Mouse (Mus musculus): ENCODE results near the gene Gm49405.
A peak's percentile ranks its signal among the peaks of the same experiment; 100 is the strongest.

The Gm49405 gene

DNA sequence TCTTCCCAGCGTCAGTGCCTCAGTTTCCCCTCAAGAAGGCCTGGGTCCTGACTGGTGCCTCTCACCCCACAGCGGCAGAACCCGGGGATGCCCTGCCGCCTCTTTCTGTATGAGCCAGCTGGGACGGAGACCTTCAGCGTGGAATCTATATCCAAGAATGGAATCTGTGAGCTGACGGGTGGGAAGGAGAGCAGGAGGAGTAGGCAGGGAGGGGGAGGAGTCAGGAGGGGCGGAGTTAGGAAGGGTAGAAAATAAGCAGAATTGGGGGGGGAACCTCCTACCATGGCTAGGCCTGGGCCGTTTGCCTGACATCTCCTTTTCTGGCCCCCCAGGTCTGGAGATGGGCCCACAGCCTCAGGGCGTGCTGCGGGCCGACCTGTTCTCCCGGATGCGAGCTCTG lies 12.4 kb upstream of the Gm49405 start:
- peak; percentile 58 for DNase-seq

DNA sequence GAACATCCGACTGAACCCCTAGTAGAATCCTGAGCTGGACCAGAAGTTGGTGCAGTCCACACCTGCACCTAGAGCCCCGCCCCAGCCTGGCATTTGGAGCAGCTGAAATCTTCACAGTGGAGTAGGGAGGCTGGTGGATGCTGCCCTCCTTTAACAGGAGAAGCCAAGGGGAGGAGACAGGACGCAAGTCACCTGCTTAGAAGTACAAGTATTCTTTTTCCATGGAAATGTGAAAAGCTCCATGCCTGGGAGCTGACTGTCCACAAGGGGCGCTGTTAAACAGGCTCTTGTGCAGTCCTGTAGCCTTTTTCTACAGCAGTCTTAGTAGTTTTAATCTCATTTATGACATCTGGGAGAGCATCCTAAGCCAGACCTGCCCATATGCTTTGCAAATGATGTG lies 11.7 kb upstream of the Gm49405 start:
- peak; percentile 65 for DNase-seq

DNA sequence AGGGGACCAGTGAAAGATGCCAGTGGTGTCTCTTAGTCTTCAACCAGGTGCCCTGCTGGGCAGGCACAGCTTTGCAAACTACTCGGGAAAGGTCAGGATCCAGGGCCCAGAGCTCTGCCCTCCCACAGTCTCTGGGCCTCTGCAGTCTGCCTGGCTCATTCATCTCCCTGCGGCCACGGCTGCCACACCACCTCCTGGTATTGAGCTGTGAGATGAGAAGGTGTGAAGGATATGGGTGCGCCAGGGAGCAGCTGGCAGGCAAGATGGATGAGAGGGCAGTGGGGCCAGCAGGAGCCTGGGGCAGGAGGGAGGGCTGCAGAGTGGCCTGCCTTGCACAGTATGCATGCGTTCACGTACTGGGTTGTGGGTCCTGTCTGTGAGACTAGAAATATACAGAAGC lies 9.6 kb upstream of the Gm49405 start:
- no peak for DNase-seq

DNA sequence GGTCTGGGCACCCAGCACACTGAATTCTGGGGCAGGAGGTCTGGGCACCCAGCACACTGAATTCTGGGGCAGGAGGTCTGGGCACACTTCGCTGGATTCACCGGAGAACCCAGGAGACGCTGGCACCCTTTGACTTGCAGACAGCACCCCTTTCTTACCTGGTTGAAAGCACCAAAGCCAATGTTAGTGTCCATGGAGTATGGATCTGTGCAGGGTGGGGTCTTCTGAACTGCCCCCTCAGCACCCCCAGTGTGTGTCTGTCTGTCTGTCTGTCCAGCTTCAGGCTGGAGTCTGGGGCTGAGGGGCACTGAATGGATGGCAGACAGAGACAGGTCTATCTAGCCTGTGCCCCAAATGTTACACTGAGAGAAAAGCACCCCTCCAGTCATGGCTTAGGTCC lies 8.9 kb upstream of the Gm49405 start:
- DNase-seq: peak; percentile 64

- DNase-seq: peak; percentile 65
Observed at GRCm38 (mm10) chr19:3991966-3992365, 8.5 kb upstream of the Gm49405 start.

GRCm38 (mm10) chr19:3992416-3992815 lies 8.0 kb upstream of the Gm49405 start, which contains the start of gene Tbx10:
Tbx10 (plus strand) TSS chr19:3992752.
- DNase-seq: peak; percentile 62

GRCm38 (mm10) chr19:3994932-3995331 lies 5.5 kb upstream of the Gm49405 start:
- peak; percentile 65 for DNase-seq

- DNase-seq: no peak
Observed at GRCm38 (mm10) chr19:3995505-3995904, 4.9 kb upstream of the Gm49405 start.

- no peak for DNase-seq
Observed at GRCm38 (mm10) chr19:3996106-3996505, 4.3 kb upstream of the Gm49405 start.

- DNase-seq: peak; percentile 74
Observed at GRCm38 (mm10) chr19:3996747-3997146, 3.7 kb upstream of the Gm49405 start.

DNA sequence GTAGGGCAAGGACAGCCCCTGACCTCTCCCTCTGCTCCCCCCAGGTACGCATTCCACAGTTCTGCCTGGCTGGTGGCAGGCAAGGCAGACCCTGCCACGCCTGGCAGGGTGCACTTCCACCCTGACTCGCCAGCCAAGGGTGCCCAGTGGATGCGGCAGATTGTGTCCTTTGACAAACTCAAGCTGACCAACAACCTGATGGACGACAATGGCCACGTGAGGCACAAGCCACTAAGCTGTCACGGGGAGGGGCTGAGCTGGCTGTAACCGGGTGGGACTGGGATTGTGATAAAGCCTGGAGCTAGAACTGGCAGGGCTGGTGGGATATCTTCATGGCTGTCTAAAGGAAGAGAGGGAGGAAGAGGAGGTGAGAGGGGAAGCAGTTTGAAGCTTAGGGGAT lies 3.2 kb upstream of the Gm49405 start:
- no peak for DNase-seq

DNA sequence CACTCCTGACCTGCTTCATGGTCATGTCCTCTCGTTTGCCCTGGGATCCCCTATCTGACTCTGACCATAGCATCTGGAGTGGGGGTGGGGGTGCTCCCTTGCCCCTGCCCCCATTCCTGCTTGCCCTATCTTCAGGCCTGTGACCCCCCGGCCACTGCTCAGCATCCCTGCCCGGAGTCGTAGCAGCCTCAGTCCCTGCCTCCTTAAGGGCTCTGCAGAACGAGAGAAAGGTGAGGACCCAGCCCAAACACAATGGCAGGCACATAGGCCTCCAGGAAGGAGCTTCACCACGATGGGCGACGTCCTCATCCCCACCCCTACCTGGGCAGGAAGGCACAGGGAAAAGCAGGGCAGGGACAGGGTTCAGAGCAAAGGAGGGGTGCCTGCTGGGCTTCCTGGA lies 2.1 kb upstream of the Gm49405 start:
- no peak for DNase-seq

- DNase-seq: no peak
Observed at GRCm38 (mm10) chr19:3999121-3999730, 1.2 kb upstream of the Gm49405 start.

DNA sequence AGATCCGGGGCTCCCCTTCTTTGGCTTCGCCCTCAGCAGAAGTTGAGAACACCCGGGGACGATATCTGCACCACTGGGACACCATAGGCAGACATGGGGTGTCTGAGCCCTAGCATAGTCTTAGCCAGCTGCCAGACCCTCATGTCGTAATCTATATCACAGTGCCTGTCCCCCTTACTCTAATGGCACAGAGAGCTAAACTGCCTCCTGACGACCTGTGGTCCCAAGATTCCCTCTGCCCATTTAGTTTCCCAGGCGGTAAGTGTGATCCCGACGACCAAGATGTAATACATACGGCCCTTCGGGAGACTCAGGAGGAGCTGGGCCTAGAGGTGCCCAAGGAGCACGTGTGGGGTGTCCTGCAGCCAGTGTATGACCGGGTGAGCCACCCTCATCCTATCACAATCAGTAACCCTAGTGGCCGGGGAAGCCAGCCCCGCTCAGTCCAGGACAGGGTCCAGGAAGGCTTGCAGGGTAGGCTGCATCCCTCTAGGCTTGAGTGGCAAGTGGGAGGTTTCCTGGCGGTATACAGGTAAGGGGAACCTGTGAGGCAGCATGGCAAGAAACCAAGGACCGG lies 611 bp downstream of the Gm49405 start:
- DNase-seq: no peak

DNA sequence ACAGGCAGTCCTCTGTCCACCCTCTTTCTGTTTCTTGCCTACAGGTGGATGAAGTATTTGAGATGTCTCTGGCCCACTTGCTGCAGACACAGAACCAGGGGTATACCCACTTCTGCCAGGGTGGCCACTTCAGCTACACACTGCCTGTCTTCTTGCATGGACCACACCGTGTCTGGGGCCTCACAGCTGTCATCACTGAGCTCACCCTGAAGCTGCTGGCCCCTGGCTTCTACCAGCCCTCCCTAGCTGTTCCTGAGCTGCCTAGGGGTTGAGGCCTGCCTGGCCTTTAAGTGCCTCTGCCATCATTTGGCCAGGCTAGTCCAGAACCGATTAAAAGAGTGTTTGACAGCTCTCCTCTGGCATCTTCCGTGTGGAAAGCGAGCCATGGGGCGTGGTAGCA lies 1.3 kb downstream of the Gm49405 start:
- DNase-seq: no peak

DNA sequence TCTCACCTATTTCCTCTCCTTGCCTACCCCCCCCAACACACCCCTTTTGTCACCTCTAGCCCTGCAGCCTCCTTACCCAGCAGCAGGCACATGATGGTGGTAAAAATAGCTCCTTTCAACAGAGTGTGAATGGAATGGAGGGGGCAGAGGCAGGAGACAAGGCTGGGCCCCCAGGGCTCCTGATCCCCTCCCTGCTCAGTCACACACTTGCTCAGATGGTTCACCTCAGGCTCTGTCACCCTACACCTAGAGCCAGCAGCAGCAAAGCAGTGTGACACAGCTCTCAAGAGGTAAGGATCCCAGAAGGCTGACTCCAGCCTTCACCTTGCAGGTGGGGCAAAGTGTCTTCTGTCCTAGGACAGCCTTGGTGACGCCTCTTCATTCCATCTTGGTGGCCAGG lies 2.7 kb downstream of the Gm49405 start, which contains the start of gene Doc2g:
Gene Doc2g (plus strand): TSS at position 202 of the 400 bp plus-strand sequence.
- DNase-seq: no peak

DNA sequence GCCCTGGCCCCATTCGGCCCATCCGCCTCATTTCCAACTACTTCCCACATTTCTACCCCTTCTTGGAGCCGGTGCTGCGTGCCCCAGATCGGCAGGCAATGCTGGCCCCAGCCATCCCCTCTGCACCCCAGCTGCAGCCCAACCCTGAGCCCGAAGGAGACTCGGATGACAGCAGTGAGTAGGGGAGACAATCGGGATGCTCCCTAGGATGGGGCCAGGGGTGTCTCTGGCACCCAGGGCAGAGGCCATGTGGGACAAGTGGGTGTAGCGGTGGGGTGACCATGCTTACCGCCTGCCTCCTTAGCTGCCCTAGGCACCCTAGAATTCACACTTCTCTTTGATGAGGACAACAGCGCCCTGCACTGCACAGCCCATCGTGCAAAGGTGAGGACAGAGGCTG lies 3.2 kb downstream of the Gm49405 start:
- DNase-seq: no peak

- DNase-seq: no peak
Observed at GRCm38 (mm10) chr19:4004331-4004730, 3.9 kb downstream of the Gm49405 start.

GRCm38 (mm10) chr19:4005091-4005490 lies 4.7 kb downstream of the Gm49405 start:
- no peak for DNase-seq

GRCm38 (mm10) chr19:4005971-4006370 lies 5.5 kb downstream of the Gm49405 start:
- no peak for DNase-seq

- no peak for DNase-seq
Observed at GRCm38 (mm10) chr19:4011086-4011485, 10.7 kb downstream of the Gm49405 start.

- peak; percentile 99 for DNase-seq
Observed at GRCm38 (mm10) chr19:4012432-4013022, 12.1 kb downstream of the Gm49405 start, which contains the start of gene Ndufv1. Ndufv1 (minus strand) TSS chr19:4012806.

DNA sequence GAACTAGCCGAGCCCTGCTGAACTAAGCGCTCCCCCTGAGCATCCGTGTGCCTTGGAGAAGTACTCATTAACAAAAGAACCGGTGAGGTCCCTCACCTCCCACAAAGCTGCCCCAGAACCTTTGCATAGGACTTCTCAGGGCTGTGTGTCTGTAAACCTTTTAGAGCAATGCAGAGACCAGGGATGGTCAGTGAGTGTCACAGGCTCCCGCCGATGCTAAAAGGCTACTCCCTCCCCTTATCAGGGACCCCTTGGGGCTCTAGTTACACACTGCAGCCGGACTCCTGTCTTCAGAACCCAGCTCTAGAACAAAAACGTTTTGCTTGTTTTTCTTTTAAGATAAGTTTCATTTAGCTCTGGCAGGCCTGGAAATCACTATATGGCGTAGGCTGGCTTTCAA lies 12.6 kb downstream of the Gm49405 start:
- DNase-seq: no peak

DNA sequence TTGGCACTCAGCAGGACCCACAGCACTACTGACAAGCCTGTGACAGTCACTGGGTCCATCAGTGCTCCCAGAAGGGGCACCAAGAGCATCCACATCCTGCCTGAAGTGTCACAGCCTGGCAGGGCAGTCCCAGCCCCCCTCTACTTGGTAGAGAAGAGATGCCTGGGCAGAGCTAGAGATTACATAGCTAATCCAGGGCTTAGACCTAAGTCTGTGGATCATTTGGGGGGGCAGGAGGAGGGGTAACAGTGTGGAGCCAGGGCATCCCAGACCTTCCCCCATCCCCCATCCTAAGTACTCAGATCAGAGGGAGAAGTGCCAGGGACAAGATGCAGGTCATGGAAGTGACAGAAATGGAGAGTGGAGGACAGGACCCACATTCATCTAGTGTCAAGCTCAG lies 14.4 kb downstream of the Gm49405 start:
- DNase-seq: no peak

DNA sequence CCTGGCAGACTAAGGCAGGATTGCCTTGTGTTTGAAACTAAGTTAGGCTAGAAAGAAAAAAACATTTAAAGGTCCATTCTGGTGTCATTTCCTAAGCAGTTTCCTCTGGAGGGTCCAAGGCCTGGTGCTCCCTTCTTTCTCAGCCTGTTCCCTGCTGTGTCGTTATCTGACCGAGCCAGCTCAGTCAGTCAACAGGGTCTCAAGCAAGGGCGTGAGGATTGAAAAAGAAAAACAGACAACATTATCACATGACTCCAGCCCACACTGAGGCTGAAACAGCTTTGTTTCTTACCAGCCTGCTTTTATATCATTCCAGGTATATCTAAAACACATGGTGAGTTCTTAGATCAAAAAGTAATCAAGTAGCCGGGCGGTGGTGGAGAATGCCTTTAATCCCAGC lies 15.2 kb downstream of the Gm49405 start:
- DNase-seq: no peak
